In the genomic region with DNA sequence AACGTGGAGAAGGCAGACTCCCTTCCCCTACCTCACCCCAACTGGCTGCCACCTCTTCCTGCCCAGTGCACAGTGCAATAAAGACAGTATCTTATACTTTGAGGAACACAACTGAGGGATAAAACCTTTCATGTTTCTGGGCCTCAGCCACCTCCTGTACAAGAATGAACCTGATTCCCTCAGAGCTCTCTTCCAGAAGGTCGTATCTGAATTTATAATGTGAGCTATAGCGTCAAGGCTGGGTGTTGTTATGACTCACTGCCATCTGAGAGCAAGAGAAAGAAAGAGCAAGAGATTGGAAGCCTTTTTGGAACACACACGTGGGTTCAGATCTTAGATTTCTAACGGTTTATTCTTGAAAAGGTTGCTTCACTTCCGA, we compare ENCODE assay signal across 24 mouse cellular contexts. TPM values are rescaled to one million over a fixed set of nuclear protein-coding genes. Genes with fewer than 3 reads are reported as not detected.
"Had no signal": no experiment of that assay in that cellular context is flagged by ENCODE, and none has a peak within 500 bp of the region (broad histone marks: within the 10 kb centered on the region; RNA-seq: fewer than 3 reads in every experiment).

No protein-coding gene starts in this region.

- H3K9ac ChIP-seq: liver, embryonic 15.5 days; neural tube, embryonic 12.5 days had no signal

- H3K4me1 ChIP-seq: limb, embryonic 10.5 days; midbrain, embryonic 10.5 days had no signal

- H3K27ac ChIP-seq: left cerebral cortex, adult 2 months; limb, embryonic 10.5 days; liver, embryonic 15.5 days; midbrain, embryonic 10.5 days; neural tube, embryonic 12.5 days had no signal

- H3K4me3 ChIP-seq: left cerebral cortex, adult 2 months; limb, embryonic 10.5 days; liver, embryonic 15.5 days; midbrain, embryonic 10.5 days; myocyte; neural tube, embryonic 12.5 days had no signal

- H3K9me3 ChIP-seq: limb, embryonic 10.5 days; liver, embryonic 15.5 days; midbrain, embryonic 10.5 days; neural tube, embryonic 12.5 days had no signal

- H3K36me3 ChIP-seq: limb, embryonic 10.5 days; liver, embryonic 15.5 days; midbrain, embryonic 10.5 days; neural tube, embryonic 12.5 days had no signal

- H3K27me3 ChIP-seq: liver, embryonic 15.5 days; neural tube, embryonic 12.5 days had no signal

- DNase-seq: kidney, postnatal 25 days; lung, adult 2 months; lung, postnatal 4 days; midbrain, embryonic 14.5 days; right cerebral cortex, postnatal 4 days; spleen, adult 18-20 months; thymus, adult 2 months; thymus, postnatal 25 days had no signal

- ATAC-seq: lung, postnatal 0 days had no signal

- H3K4me2 ChIP-seq: liver, embryonic 11.5 days; liver, embryonic 15.5 days; neural tube, embryonic 12.5 days had no signal

RNA-seq across cellular contexts. Expression of a gene that starts 11.3 kb away (rescaled TPM):
- polyA plus RNA-seq: myocyte had no signal

RNA-seq across cellular contexts. Expression of a gene that starts 44.7 kb away (rescaled TPM):
- total RNA-seq: layer of hippocampus, postnatal 25 days; left cerebral cortex, adult 2 months; left cerebral cortex, postnatal 14 days; megakaryocyte, adult 5-6 weeks had no signal
- polyA plus RNA-seq: kidney, embryonic 16.5 days; limb, embryonic 10.5 days; limb, embryonic 14.5 days; liver, embryonic 11.5 days; liver, embryonic 15.5 days; lung, adult 2 months; lung, postnatal 0 days; midbrain, embryonic 10.5 days; midbrain, embryonic 14.5 days; myocyte; neural tube, embryonic 12.5 days; stomach, embryonic 14.5 days; testis, adult 2 months; thymus, adult 2 months; urinary bladder, adult 2 months had no signal

RNA-seq across cellular contexts. Expression of a gene that starts 56.4 kb away (rescaled TPM):
- total RNA-seq: layer of hippocampus, postnatal 25 days; left cerebral cortex, adult 2 months; left cerebral cortex, postnatal 14 days; megakaryocyte, adult 5-6 weeks had no signal
- polyA plus RNA-seq: kidney, embryonic 16.5 days; limb, embryonic 10.5 days; limb, embryonic 14.5 days; liver, embryonic 11.5 days; liver, embryonic 15.5 days; lung, adult 2 months; lung, postnatal 0 days; midbrain, embryonic 10.5 days; midbrain, embryonic 14.5 days; myocyte; neural tube, embryonic 12.5 days; stomach, embryonic 14.5 days; testis, adult 2 months; thymus, adult 2 months; urinary bladder, adult 2 months had no signal
